Mouse (Mus musculus) liver, embryonic 12.5 days (tissue): Measurements from ENCODE around the gene Nckap5. TPM values are rescaled to one million over a fixed set of nuclear protein-coding genes. Genes with fewer than 3 reads are reported as not detected.

Experiments used
- ATAC-seq: fragments of 200-750 bp; cut with Nextera tagmentation; 2 replicates; pipeline ENCODE4 v1.8.0; 2017; ENCODE audit warnings: moderate number of reproducible peaks, mild to moderate bottlenecking, moderate library complexity
- H3K27ac ChIP-seq: fragments of 300-500 bp; sonication (generic); 2 replicates; pipeline ENCODE4 v1.5.1; 2016; ENCODE audit warnings: mild to moderate bottlenecking
- H3K27me3 ChIP-seq: fragments of 300-500 bp; sonication (generic); replicated peaks from 2 replicates; pipeline ENCODE4 v1.6.1; 2016; ENCODE audit warnings: mild to moderate bottlenecking, moderate library complexity
- H3K36me3 ChIP-seq: fragments of 300-500 bp; sonication (generic); 2 replicates; pipeline ENCODE4 v1.6.1; 2016; ENCODE audit warnings: mild to moderate bottlenecking, moderate library complexity
- H3K4me1 ChIP-seq: fragments of 300-500 bp; sonication (generic); 2 replicates; pipeline ENCODE4 v1.6.1; 2016
- H3K4me2 ChIP-seq: fragments of 300-500 bp; sonication (generic); 2 replicates; pipeline ENCODE4 v1.6.1; 2016; ENCODE audit warnings: mild to moderate bottlenecking, moderate library complexity
- H3K4me3 ChIP-seq: fragments of 300-500 bp; sonication (generic); 2 replicates; pipeline ENCODE4 v1.5.1; 2016; ENCODE audit warnings: mild to moderate bottlenecking, moderate library complexity
- H3K9ac ChIP-seq: fragments of 300-500 bp; sonication (generic); 2 replicates; pipeline ENCODE4 v1.6.1; 2016; ENCODE audit warnings: mild to moderate bottlenecking, moderate library complexity
- H3K9me3 ChIP-seq: fragments of 300-500 bp; sonication (generic); replicated peaks from 2 replicates; pipeline ENCODE4 v1.6.1; 2016; ENCODE audit warnings: mild to moderate bottlenecking, moderate library complexity
- WGBS: fragments of 180-500 bp; shearing (Covaris S2); methylation state at CpG from one replicate; pipeline ENCODE4 v1.1.7; 2016; ENCODE audit not compliant: insufficient replicate concordance; 5-methylcytosine and 5-hydroxymethylcytosine counted together
- polyA plus RNA-seq: library from polyadenylated mRNA; unstranded; fragments of >200 nt; fragmentation: Nextera tagmentation; extraction: Ambion mirVana; gene quantifications from 2 replicates; pipeline ENCODE4 v1.2.1, GENCODE M21; 2016

Nckap5 gene
- polyA plus RNA-seq, 1 experiment from 2014 or later = 0.45 TPM

- Histone ChIP-seq H3K27me3 (peaks cover 10% of the 10 kb centered on the region), H3K36me3 (no peaks in the 10 kb centered on the region), H3K9ac (no peak overlapping the region), H3K4me2 (no peak overlapping the region), H3K4me1 (no peaks in the 10 kb centered on the region), H3K4me3 (no peak overlapping the region), H3K9me3 (no peaks in the 10 kb centered on the region), H3K27ac (no peak overlapping the region)
- no peak for ATAC-seq
Measured at GRCm38 (mm10) chr1:126731691-126732090, 98.9 kb downstream of the Nckap5 start.

- WGBS = 54% methylated on average over 6 of the region's 6 CpGs
- Histone ChIP-seq H3K4me1 (peaks cover 11% of the 10 kb centered on the region; the same call in 1 of the 2 replicates), H3K27me3 (no peaks in the 10 kb centered on the region), H3K27ac (no peak overlapping the region), H3K9ac (no peak overlapping the region), H3K4me2 (no peak overlapping the region), H3K36me3 (no peaks in the 10 kb centered on the region), H3K4me3 (no peak overlapping the region), H3K9me3 (no peaks in the 10 kb centered on the region)
- no peak for ATAC-seq
Measured at GRCm38 (mm10) chr1:126726400-126727055, 104.1 kb downstream of the Nckap5 start.

GRCm38 (mm10) chr1:126725628-126726367, 104.8 kb downstream of the Nckap5 start:
- peak; percentile 68 for ATAC-seq
- 37% methylated on average over 9 of the region's 9 CpGs for WGBS

GRCm38 (mm10) chr1:126721917-126722316, 108.7 kb downstream of the Nckap5 start:
- 66% methylated on average over 1 of the region's 1 CpGs for WGBS
- H3K4me1 ChIP-seq = peaks cover 11% of the 10 kb centered on the region; the same call in 1 of the 2 replicates
- H3K4me3 ChIP-seq = no peak overlapping the region
- H3K9ac ChIP-seq = no peak overlapping the region
- no peak for ATAC-seq
- H3K27ac ChIP-seq = no peak overlapping the region
- no peaks in the 10 kb centered on the region for H3K27me3 ChIP-seq
- H3K4me2 ChIP-seq = no peak overlapping the region
- H3K36me3 ChIP-seq = no peaks in the 10 kb centered on the region
- H3K9me3 ChIP-seq = no peaks in the 10 kb centered on the region

More at GRCm38 (mm10) chr1:126725628-126726367, 104.8 kb downstream of the Nckap5 start:
- Histone ChIP-seq H3K4me1 (peaks cover 11% of the 10 kb centered on the region; the same call in 1 of the 2 replicates), H3K9me3 (no peaks in the 10 kb centered on the region), H3K4me3 (no peak overlapping the region), H3K9ac (no peak overlapping the region), H3K4me2 (peak overlapping the region; percentile 12; the same call in 1 of the 2 replicates), H3K27ac (no peak overlapping the region), H3K27me3 (no peaks in the 10 kb centered on the region), H3K36me3 (no peaks in the 10 kb centered on the region)

- ATAC-seq = no peak
- no peak overlapping the region for H3K27ac ChIP-seq
Measured at GRCm38 (mm10) chr1:126719733-126720348, 110.8 kb downstream of the Nckap5 start.

GRCm38 (mm10) chr1:126706611-126707010, 124.0 kb downstream of the Nckap5 start:
- no peaks in the 10 kb centered on the region for H3K27me3 ChIP-seq
- H3K36me3 ChIP-seq = no peaks in the 10 kb centered on the region
- ATAC-seq = no peak
- no peak overlapping the region for H3K27ac ChIP-seq
- no peak overlapping the region for H3K4me2 ChIP-seq
- 81% methylated on average over 16 of the region's 16 CpGs for WGBS
- no peak overlapping the region for H3K9ac ChIP-seq
- no peaks in the 10 kb centered on the region for H3K4me1 ChIP-seq
- no peaks in the 10 kb centered on the region for H3K9me3 ChIP-seq
- no peak overlapping the region for H3K4me3 ChIP-seq

More at GRCm38 (mm10) chr1:126719733-126720348, 110.8 kb downstream of the Nckap5 start:
- no peaks in the 10 kb centered on the region for H3K4me1 ChIP-seq
- H3K9me3 ChIP-seq = no peaks in the 10 kb centered on the region
- no peak overlapping the region for H3K9ac ChIP-seq
- no peak overlapping the region for H3K4me3 ChIP-seq
- H3K27me3 ChIP-seq = no peaks in the 10 kb centered on the region
- no peaks in the 10 kb centered on the region for H3K36me3 ChIP-seq
- WGBS = 25% methylated on average over 5 of the region's 5 CpGs
- H3K4me2 ChIP-seq = no peak overlapping the region

GRCm38 (mm10) chr1:126700978-126701320, 129.7 kb downstream of the Nckap5 start:
- H3K4me1 ChIP-seq = no peaks in the 10 kb centered on the region
- no peaks in the 10 kb centered on the region for H3K36me3 ChIP-seq
- no peak overlapping the region for H3K4me2 ChIP-seq
- H3K9ac ChIP-seq = no peak overlapping the region
- no peak for ATAC-seq
- H3K4me3 ChIP-seq = no peak overlapping the region
- WGBS = 75% methylated on average over 4 of the region's 4 CpGs
- no peaks in the 10 kb centered on the region for H3K9me3 ChIP-seq
- H3K27ac ChIP-seq = no peak overlapping the region
- no peaks in the 10 kb centered on the region for H3K27me3 ChIP-seq

GRCm38 (mm10) chr1:126700063-126700977, 130.3 kb downstream of the Nckap5 start:
- Histone ChIP-seq H3K27me3 (no peaks in the 10 kb centered on the region), H3K4me1 (no peaks in the 10 kb centered on the region), H3K4me2 (no peak overlapping the region), H3K9me3 (no peaks in the 10 kb centered on the region), H3K4me3 (no peak overlapping the region), H3K27ac (no peak overlapping the region), H3K36me3 (no peaks in the 10 kb centered on the region), H3K9ac (no peak overlapping the region)
- WGBS = 66% methylated on average over 8 of the region's 8 CpGs
- ATAC-seq = no peak

GRCm38 (mm10) chr1:126693585-126693984, 137.0 kb downstream of the Nckap5 start:
- H3K9me3 ChIP-seq = no peaks in the 10 kb centered on the region
- no peak overlapping the region for H3K9ac ChIP-seq
- no peak overlapping the region for H3K4me2 ChIP-seq
- 72% methylated on average over 7 of the region's 7 CpGs for WGBS
- H3K36me3 ChIP-seq = no peaks in the 10 kb centered on the region
- no peak overlapping the region for H3K4me3 ChIP-seq
- no peak for ATAC-seq
- H3K27ac ChIP-seq = no peak overlapping the region
- no peaks in the 10 kb centered on the region for H3K4me1 ChIP-seq
- H3K27me3 ChIP-seq = no peaks in the 10 kb centered on the region

- Histone ChIP-seq H3K4me3 (no peak overlapping the region), H3K27me3 (no peaks in the 10 kb centered on the region), H3K4me2 (no peak overlapping the region), H3K4me1 (no peaks in the 10 kb centered on the region), H3K9me3 (no peaks in the 10 kb centered on the region), H3K27ac (no peak overlapping the region), H3K36me3 (no peaks in the 10 kb centered on the region), H3K9ac (no peak overlapping the region)
- WGBS = 55% methylated on average over 5 of the region's 5 CpGs
- ATAC-seq = no peak
Measured at GRCm38 (mm10) chr1:126688593-126688992, 142.0 kb downstream of the Nckap5 start.

GRCm38 (mm10) chr1:126686678-126687077, 143.9 kb downstream of the Nckap5 start:
- H3K4me3 ChIP-seq = no peak overlapping the region
- no peak overlapping the region for H3K4me2 ChIP-seq
- no peaks in the 10 kb centered on the region for H3K27me3 ChIP-seq
- no peaks in the 10 kb centered on the region for H3K9me3 ChIP-seq
- H3K36me3 ChIP-seq = no peaks in the 10 kb centered on the region
- ATAC-seq = no peak
- no peak overlapping the region for H3K27ac ChIP-seq
- no peaks in the 10 kb centered on the region for H3K4me1 ChIP-seq
- no peak overlapping the region for H3K9ac ChIP-seq
- 73% methylated on average over 2 of the region's 2 CpGs for WGBS
